Mouse (Mus musculus) adipose tissue, adult 10 weeks (tissue): ENCODE measurements around the gene Gjd3. TPM values are rescaled to one million over a fixed set of nuclear protein-coding genes. Genes with fewer than 3 reads are reported as not detected.

ENCODE experiments used
- polyA plus RNA-seq: library from polyadenylated mRNA; stranded (reverse); fragments of 350-450 nt; fragmentation: Illumina TruSeq; extraction: RNeasy Lipid Tissue Mini Kit (QIAGEN cat#74804); gene quantifications from one replicate; pipeline ENCODE4 v1.2.3, GENCODE M21; 2014; ENCODE audit warnings: low read depth, low replicate concordance

The Gjd3 gene
- not detected for polyA plus RNA-seq

DNA sequence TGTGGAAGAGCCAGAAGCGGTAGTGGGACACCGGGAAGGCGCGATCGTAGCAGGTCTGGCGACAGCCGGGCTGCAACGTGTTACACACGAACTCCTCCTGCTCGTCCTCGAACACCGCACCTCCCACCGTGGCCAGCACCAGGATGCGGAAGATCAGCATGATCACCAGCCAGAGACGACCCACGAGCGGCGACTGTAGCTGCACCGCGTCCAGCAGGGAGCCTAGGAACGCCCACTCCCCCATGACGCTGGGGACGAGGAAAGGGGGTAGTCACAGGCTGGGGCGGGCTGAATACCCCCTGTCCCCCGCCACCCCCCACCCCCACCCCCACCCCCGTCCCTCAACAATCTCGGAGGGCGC, at the start of gene Gjd3:
Gjd3 (minus strand) TSS at position 244 of the 361 bp plus-strand sequence.

GRCm38 (mm10) chr11:99023500-99024467, 41.0 kb upstream of the Gjd3 start, which contains the start of gene Top2a:
Gene Top2a (minus strand): TSS chr11:99024189.

Other genes starting within 250 kb of the Gjd3 start
- 71.0 TPM for gene Thra, start 242.4 kb downstream of the Gjd3 start, polyA plus RNA-seq
- 36.2 TPM for gene Nr1d1, start 207.7 kb downstream of the Gjd3 start, polyA plus RNA-seq
- 61.1 TPM for gene Msl1, start 187.5 kb downstream of the Gjd3 start, polyA plus RNA-seq
- gene Casc3, start 178.1 kb downstream of the Gjd3 start, polyA plus RNA-seq = 26.9 TPM
- gene Rapgefl1, start 146.2 kb downstream of the Gjd3 start, polyA plus RNA-seq = 1.9 TPM
- 8.2 TPM for gene Wipf2, start 119.4 kb downstream of the Gjd3 start, polyA plus RNA-seq
- gene Cdc6, start 75.2 kb downstream of the Gjd3 start, polyA plus RNA-seq = 1.4 TPM
- 15.1 TPM for gene Rara, start 55.2 kb downstream of the Gjd3 start, polyA plus RNA-seq
- 5.5 TPM for gene Top2a, start 41.2 kb upstream of the Gjd3 start, polyA plus RNA-seq
- gene Igfbp4, start 58.2 kb upstream of the Gjd3 start, polyA plus RNA-seq = 275 TPM
- 1.3 TPM for gene Tns4, start 106.3 kb upstream of the Gjd3 start, polyA plus RNA-seq
- gene Ccr7, start 172.1 kb upstream of the Gjd3 start, polyA plus RNA-seq = 0.94 TPM
- 80.5 TPM for gene Smarce1, start 248.0 kb upstream of the Gjd3 start, polyA plus RNA-seq